Mouse (Mus musculus): Measurements from ENCODE around the gene Fanca. TPM values are rescaled to one million over a fixed set of nuclear protein-coding genes. Genes with fewer than 3 reads are reported as not detected.
"Not testable (repeated sequence)": the region's sequence is repeated elsewhere in the genome, so short reads cannot be mapped to it uniquely, and the experiment has no call there.

Gene Fanca
- total RNA-seq, 2 experiments from 2014 or later: 2.1 to 5.4 TPM

- intact Hi-C loops (cut with DNase I): no loop called here
- DNase-seq: peak; percentile 86 to 89
Measured at GRCm38 (mm10) chr8:123332262-123333090, 14.1 kb upstream of the Fanca start, which contains the start of gene Spire2. Gene Spire2 (plus strand): TSS chr8:123332713.

- intact Hi-C loops (cut with DNase I): loop anchor here (2.0 kb wide), 1 partner anchor 21 kb away; no protein-coding TSS in a partner anchor
- no peak for DNase-seq
Measured at GRCm38 (mm10) chr8:123331810-123332209, 13.4 kb upstream of the Fanca start.

DNA sequence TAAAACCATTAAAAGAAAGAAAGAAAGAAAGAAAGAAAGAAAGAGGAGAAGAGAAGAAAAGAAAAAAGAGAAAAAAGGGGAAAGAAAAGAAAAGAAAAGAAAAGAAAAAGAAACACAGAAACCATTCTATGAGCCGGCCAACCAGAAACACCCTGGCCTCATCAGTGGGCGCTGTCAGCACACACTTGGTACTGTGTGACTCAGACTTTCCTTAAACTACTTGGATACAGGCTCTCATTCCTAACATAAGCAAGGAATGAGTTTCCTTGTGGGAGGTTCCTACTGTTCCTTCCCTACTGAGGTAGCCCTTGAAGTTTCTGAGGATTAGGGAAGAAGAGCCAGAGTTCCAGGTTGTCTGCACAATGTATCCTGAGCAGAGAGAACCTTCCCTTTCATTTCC is 12.9 kb upstream of the Fanca start:
- intact Hi-C loops (cut with DNase I): loop anchor here (2.0 kb wide), 1 partner anchor 22 kb away; no protein-coding TSS in a partner anchor
- no peak for DNase-seq

DNA sequence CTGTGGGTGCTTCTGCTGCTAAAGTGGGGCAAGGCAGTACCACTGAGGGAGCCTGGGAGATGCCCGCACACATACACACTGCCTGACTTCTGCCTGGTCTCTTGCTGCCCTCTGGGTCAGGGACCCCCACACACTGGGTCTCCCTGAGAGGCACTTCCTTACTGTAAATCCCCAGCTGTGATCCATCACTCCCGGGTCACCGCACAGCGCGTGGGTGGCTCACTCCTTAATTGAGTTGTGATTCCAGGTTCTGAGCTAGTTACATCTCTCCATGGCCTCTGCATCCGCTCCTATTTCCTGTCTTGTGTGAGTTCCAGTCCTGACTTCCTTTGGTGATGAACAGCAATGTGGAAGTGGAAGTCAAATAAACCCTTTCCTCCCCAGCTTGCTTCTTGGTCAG is 12.3 kb upstream of the Fanca start:
- intact Hi-C loops (cut with DNase I): loop anchor here (2.0 kb wide), 1 partner anchor 22 kb away; no protein-coding TSS in a partner anchor
- no peak for DNase-seq

- DNase-seq: no peak
- intact Hi-C loops (cut with DNase I): loop anchor here (2.0 kb wide), 1 partner anchor 23 kb away; no protein-coding TSS in a partner anchor
Measured at GRCm38 (mm10) chr8:123329961-123330360, 11.6 kb upstream of the Fanca start.

- no peak for DNase-seq
- intact Hi-C loops (cut with DNase I): no loop called here
Measured at GRCm38 (mm10) chr8:123329350-123329749, 11.0 kb upstream of the Fanca start.

DNA sequence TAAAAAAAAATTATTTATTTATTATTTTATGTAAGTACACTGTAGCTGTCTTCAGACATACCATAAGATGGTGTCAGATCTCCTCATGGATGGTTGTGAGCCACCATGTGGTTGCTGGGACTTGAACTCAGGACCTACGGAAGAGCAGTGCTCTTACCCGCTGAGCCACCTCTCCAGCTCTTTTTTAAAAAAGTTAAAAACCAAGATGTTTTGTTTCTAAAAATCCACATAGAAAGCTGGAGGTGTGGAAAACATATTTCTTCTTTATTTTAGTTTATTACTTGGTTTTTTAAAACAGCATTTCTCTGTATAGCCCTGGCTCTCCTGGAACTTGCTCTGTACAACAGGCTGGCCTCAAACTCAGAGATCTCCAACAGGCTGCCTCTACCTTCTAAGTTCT is 10.2 kb upstream of the Fanca start:
- DNase-seq: no peak
- intact Hi-C loops (cut with DNase I): no loop called here

DNA sequence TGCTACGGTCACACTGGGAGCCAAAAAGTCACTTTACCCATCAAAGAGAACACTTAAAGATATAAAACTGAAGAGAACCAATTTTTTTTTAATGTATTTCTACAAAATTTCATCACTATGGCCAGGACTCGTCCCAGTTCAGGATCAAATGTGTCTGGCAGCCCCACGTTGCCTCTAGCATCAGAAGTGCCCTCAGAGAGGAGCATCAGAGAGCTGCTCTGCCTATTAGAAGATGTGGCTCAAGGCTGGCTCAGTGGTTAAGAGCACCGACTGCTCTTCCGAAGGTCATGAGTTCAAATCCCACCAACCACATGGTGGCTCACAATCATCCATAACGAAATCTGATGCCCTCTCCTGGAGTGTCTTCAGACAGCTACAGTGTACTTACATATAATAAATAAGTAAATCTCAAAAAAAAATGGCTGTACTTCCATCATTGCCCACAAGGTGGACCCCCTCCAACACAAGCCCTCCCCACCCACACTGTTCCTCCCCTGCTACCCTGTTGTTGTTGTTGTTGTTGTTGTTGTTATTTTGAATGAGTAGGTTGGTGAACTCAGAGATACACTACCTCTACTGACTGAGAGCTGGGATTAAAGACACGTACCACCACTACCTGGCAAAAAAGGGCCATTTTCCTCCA is 1.3 kb upstream of the Fanca start:
- peak; percentile 23 to 48 for DNase-seq
- intact Hi-C loops (cut with DNase I): loop anchor here (2.0 to 5.0 kb wide), 2 partner anchors 41 to 103 kb away; partner anchors contain the start of gene Def8

DNA sequence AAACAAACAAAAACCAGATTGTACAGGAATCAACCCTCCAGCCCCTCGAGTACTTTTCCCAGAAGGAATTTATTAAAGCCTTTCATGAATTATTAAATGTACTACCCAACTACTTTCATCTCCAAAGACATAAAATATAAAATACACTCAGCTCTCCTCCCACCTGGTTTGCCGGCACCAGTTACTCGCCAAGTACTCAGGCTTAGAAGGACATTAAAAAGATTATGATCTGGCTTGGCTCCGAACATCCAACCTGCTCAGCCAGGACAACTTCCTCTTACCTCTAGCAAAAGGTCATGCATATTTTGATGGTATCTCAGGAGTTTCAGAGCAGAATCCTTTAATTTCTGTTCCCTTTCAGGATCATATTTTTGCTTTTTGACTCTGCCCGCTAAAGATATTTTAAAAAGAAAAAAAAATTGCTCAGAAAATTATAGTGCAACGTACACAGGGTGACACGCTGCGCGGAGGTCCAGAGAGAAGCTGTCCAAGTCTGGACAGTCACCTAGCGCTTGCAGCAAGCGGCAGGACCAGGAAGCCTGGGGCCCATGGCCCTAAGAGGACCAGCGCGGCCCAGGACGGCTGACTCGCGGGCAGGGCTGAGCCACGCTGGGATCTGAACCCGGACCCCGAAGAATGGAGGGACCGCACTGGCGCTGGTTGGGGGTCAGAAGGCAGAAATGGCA is 452 bp downstream of the Fanca start:
- no peak for DNase-seq
- intact Hi-C loops (cut with DNase I): loop anchor here (2.0 kb wide), 1 partner anchor 43 kb away; no protein-coding TSS in a partner anchor

- intact Hi-C loops (cut with DNase I): no loop called here
- DNase-seq: no peak
Measured at GRCm38 (mm10) chr8:123308738-123309137, 9.6 kb downstream of the Fanca start.

- intact Hi-C loops (cut with DNase I): no loop called here
- DNase-seq: no peak
Measured at GRCm38 (mm10) chr8:123298301-123298700, 20.1 kb downstream of the Fanca start.

DNA sequence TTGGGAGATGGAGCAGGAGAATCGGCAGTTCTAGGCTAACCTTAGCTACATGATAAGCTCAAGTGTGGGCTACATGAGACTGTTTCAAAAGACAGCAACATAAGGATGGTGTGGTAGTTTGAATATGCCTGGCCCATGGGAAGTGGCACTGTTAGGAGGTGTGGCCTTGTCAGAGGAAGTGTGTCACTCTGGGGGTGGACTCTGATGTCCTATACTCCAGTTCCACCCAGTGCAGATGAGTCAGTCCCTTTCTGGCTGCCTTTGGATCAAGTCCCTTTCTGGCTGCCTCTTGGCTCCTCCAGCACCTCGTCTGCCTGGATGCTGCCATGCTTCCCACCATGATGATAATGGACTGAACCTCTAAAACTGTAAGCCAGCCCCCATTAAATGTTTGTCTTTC is 25.6 kb downstream of the Fanca start:
- intact Hi-C loops (cut with DNase I): no loop called here
- no peak for DNase-seq

GRCm38 (mm10) chr8:123292281-123292680 is 26.1 kb downstream of the Fanca start:
- no peak for DNase-seq
- intact Hi-C loops (cut with DNase I): no loop called here

DNA sequence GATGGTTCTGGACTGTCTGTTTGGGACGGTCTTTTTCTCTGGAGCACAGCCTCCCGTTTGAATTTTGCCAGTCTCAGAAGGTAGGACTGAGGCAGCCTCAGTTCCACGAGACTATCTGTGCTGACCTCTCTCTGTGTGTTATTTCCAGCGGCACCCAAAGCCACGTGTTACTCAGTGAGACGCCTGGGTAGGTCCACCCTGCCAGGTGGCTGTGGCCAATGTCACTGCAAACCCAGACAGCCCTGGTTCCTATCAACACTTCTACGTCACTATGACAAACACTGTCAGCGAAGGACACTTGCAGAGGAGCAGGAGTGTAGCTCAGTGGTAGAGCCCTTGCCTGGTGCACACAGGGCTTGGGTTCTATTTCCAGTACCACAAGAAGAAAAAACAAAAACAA is 26.7 kb downstream of the Fanca start:
- intact Hi-C loops (cut with DNase I): no loop called here
- peak; percentile 27 to 44 for DNase-seq

DNA sequence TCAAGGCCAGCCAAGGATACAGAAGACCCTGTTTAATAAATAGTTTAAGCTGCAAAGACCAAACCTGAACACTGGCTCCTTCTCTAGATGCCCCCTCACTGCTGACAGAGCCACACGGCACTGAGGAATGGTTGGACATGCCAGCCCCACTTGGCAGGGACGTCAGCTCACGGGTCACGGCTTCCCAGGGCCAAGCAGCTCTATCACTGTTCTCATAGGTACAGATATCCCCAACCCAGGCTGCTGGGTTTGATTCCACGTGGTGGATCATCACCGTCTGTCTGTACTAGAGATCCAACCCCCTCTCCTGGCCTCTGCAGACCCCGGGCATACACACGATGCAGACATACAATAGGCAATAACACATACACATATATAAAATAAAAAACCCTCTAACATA is 27.7 kb downstream of the Fanca start:
- intact Hi-C loops (cut with DNase I): no loop called here
- peak in 1 of 2 experiments; percentile 16 for DNase-seq

- intact Hi-C loops (cut with DNase I): no loop called here
Measured at GRCm38 (mm10) chr8:123290166-123290565, 28.2 kb downstream of the Fanca start.

GRCm38 (mm10) chr8:123287362-123287761 is 31.0 kb downstream of the Fanca start:
- DNase-seq: no peak
- intact Hi-C loops (cut with DNase I): no loop called here

More at GRCm38 (mm10) chr8:123290166-123290565, 28.2 kb downstream of the Fanca start:
- peak; percentile 38 to 58 for DNase-seq

GRCm38 (mm10) chr8:123284493-123284892 is 33.9 kb downstream of the Fanca start:
- no peak for DNase-seq
- intact Hi-C loops (cut with DNase I): no loop called here

DNA sequence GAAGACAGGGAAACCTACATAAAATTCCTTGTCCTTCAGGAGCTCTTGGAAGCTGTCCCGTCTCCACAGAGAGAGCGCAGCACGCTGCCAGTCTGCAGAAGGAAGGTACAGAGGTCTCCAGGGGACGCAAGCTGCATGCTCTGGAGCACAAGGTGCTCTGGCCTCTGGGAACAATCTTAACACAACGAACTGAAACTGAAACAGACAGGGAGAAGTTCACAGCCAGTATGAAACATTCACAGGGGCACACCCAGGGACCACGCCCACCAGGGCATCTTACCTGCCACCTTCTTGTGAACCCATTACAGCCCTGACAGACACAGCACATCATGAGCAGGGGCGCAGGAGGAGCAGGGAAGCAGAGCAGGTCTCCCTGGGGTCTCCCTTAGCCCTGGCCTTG is 34.4 kb downstream of the Fanca start:
- intact Hi-C loops (cut with DNase I): no loop called here

GRCm38 (mm10) chr8:123282994-123283393 is 35.4 kb downstream of the Fanca start:
- intact Hi-C loops (cut with DNase I); DNase-seq: not testable (repeated sequence)

More for the DNA sequence above, 34.4 kb downstream of the Fanca start:
- DNase-seq: no peak
